Mouse (Mus musculus) brain, embryonic 14.5 days (tissue): Measurements from ENCODE around the gene Gzmn.

Experiments
- CTCF ChIP-seq: fragments of 200-500 bp; IDR thresholded peaks from 2 replicates; pipeline ENCODE4 v1.5.1; 2012; ENCODE audit warnings: inconsistent platforms, mild to moderate bottlenecking, moderate library complexity, borderline replicate concordance; ENCODE audit not compliant: insufficient read depth, insufficient read length; ENCODE audit errors: extremely low read depth
- POLR2A ChIP-seq: fragments of 200-500 bp; IDR thresholded peaks from 2 replicates; pipeline ENCODE4 v1.6.1; 2012; ENCODE audit warnings: mild to moderate bottlenecking, inconsistent platforms, borderline replicate concordance; ENCODE audit not compliant: poor library complexity, insufficient read depth, insufficient read length, severe bottlenecking; ENCODE audit errors: extremely low read depth

GRCm38 (mm10) chr14:56120525-56120924 lies 53.9 kb downstream of the Gzmn start, which contains the start of gene Gzme:
- no peak for TF ChIP-seq CTCF
- TF ChIP-seq POLR2A, result no peak
